Mouse (Mus musculus) bone marrow macrophage, adult 2 months (primary cell): ENCODE measurements at regions not wholly inside any gene's neighbourhood (a gene's known extent, or its start where the extent isn't known, plus 50 kb on each side); places are given as distances from the start of the nearest gene placed in this dataset.
A peak's percentile ranks its signal among the peaks of the same experiment; 100 is the strongest.

Source experiments
- H3K27ac ChIP-seq: 2 replicates; pipeline ENCODE4 v1.5.1; 2012; ENCODE audit warnings: low read depth, low read length; ENCODE audit not compliant: insufficient read depth
- H3K4me1 ChIP-seq: 2 replicates; pipeline ENCODE4 v1.6.1; 2012; ENCODE audit warnings: low read length; ENCODE audit not compliant: control insufficient read depth, insufficient read depth
- H3K4me3 ChIP-seq: 2 replicates; pipeline ENCODE4 v1.5.1; 2012; ENCODE audit warnings: mild to moderate bottlenecking, low read length, moderate library complexity; ENCODE audit not compliant: insufficient read depth
- CTCF ChIP-seq: IDR thresholded peaks from 2 replicates; pipeline ENCODE4 v1.5.1; 2012; ENCODE audit warnings: low read depth, mild to moderate bottlenecking, low read length, moderate library complexity
- POLR2A ChIP-seq: IDR thresholded peaks from 2 replicates; pipeline ENCODE4 v1.6.1; 2012; ENCODE audit warnings: mild to moderate bottlenecking, low read depth, low read length, borderline replicate concordance

DNA sequence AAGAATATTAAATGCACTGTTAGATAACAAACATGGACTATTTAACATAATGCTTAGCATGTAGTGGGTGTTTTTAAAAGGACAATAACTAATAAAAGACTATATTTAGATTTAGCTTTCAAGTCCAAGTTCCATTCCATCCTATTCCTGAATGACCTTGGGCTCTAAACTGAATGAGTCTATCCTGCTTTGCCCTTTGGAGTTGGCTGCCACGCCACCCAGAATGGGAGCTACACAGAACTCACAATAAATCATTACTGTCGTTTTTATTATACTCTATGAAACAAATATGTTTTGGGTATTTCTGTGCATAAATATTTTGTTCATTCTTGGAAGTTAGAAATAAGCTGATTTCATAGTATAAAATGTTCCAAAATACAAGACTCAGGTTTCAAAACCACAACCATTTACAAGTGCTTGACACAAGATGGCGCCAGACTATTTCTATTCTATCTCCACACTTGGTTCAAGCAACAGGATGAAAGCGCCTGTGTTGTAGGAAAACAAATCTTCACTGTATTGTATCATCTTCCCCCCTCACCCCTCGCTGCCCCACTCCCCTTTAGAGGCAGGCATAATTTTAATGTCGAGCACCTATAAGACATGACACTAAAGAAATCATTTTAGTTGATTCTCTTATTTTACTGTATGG, 117.4 kb upstream of the Rap2b start:
- TF ChIP-seq POLR2A = no peak
- no peak for TF ChIP-seq CTCF
- no peak overlapping the region for H3K4me3 ChIP-seq
- H3K27ac ChIP-seq = no peak overlapping the region
- H3K4me1 ChIP-seq = 0 out of 2 replicates have a peak, but pooled peaks cover 3% of the 10 kb centered on the region

DNA sequence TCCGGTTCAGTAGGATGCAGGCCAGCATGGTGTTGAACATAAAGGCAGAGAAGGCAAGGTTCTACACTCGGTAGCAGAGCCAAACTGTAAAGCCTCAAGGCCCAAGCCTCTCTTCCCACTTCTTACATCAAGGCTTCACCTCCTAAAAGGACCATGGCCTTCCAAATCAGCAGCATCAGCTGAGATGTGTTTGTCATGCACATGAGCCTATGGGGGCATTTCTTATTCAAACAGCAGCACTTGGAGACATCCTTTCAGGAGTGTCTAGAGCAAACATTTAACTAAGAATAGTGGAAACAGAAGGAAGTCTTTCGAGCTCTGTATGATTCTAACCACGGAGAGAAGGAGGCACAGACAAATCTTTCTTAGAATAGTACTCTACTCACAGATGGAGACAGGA, 115.0 kb upstream of the Rap2b start:
- Histone ChIP-seq H3K27ac (no peak overlapping the region), H3K4me1 (0 out of 2 replicates have a peak, but pooled peaks cover 3% of the 10 kb centered on the region), H3K4me3 (no peak overlapping the region)
- TF ChIP-seq CTCF (no peak), POLR2A (no peak)

DNA sequence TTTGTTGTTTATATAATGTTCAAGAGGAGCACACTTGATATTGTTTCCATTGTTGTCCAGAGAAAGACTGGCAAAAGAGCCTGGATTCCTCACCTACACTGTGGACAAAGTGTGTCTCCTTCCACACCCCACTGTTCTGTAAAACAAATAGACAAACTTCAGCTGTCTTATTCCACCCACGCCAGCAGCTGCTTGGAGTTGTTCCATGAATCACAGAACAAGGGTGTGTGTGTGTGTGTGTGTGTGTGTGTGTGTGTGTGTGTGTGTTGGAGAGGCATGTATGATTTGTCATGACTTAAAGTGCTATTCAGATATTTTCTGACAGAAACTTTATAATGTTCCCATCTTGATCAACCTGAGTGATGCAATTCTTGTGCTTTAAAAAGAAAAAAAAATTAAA, 114.1 kb upstream of the Rap2b start:
- Histone ChIP-seq H3K27ac (no peak overlapping the region), H3K4me1 (no peaks in the 10 kb centered on the region), H3K4me3 (no peak overlapping the region)
- TF ChIP-seq POLR2A (no peak), CTCF (no peak)

DNA sequence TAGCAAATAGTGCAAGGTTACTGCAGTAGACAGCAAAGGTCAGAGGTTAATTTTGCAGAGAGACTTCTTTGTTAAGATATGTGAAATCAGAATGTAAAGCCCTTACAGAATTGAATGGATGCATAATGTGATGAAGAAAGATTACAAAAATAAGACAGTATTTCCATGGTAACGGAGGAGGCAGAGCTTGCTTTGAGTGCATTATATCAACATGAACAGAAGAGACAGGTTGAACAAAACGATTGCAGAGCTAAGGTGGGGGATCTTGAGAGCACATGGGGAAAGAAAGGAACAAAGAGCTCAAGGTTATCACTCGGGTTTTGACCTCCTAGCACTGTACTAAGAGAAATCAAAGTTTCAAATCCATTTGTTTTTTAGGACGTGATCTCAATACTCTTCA, 106.2 kb upstream of the Rap2b start:
- Histone ChIP-seq H3K4me1 (no peaks in the 10 kb centered on the region), H3K4me3 (no peak overlapping the region), H3K27ac (no peak overlapping the region)
- no peak for TF ChIP-seq POLR2A
- no peak for TF ChIP-seq CTCF

DNA sequence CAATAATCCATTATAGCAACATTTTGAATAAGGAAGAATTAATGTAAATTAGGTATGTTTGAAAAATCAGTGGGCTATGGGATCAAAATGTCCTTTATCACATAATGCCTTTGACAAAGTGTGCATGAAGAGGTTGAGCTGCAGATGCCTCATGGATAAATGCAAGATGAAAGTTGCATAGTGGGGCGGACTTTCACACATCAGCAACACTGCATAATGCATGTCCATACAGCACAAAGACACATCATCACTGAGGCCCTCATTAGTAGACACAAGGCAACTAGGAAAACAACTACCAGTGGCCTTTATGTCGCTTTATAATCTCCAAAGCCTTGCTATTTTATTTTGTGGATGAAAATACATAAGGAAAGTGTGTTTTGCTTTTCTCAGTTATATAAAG, 105.8 kb upstream of the Rap2b start:
- no peak for TF ChIP-seq POLR2A
- TF ChIP-seq CTCF = no peak
- no peaks in the 10 kb centered on the region for H3K4me1 ChIP-seq
- H3K27ac ChIP-seq = no peak overlapping the region
- H3K4me3 ChIP-seq = no peak overlapping the region

DNA sequence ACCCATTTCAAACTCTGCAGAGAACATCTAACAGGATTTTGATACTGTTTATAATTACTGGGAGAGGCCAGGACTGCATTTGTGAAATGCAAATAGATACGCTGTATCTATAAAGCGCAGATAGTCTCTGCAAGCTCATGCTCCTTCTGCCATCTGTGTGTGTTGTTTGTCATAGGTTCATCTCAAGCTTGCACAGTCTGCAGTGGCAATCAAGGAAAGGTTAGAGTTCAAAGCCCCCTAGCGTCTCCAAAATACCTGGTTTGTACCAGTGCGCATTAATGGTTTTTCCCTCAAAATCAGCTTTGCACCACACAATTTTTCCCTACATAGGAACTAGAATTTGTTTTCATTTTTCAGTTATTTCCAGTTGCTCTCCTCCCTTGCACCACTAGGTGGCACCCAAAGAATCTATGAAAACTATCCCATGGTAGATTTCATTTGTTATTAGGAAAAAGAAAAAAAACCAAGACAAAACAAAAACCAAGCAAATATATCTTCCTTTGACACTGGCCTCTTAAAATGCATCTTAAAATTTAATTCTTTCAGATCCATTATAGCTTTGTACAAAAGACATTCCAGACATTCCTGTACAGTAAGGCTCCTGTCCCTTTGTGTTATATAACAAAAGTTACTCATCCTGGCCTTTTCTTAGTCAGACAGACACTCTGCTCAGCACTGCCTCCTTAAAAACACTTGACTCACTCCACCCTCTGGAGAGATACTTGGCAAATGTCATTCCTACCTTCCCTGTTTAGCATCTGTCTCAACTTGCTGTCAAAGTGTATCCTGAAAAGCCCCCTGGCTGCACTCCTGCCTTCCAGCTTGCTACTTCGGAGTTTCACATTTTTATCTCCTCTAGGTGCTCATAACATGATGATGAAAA, 92.7 kb upstream of the Rap2b start:
- TF ChIP-seq CTCF (no peak), POLR2A (no peak)
- no peak overlapping the region for H3K4me3 ChIP-seq
- no peak overlapping the region for H3K27ac ChIP-seq
- peaks cover 2% of the 10 kb centered on the region; the same call in 1 of the 2 replicates for H3K4me1 ChIP-seq

DNA sequence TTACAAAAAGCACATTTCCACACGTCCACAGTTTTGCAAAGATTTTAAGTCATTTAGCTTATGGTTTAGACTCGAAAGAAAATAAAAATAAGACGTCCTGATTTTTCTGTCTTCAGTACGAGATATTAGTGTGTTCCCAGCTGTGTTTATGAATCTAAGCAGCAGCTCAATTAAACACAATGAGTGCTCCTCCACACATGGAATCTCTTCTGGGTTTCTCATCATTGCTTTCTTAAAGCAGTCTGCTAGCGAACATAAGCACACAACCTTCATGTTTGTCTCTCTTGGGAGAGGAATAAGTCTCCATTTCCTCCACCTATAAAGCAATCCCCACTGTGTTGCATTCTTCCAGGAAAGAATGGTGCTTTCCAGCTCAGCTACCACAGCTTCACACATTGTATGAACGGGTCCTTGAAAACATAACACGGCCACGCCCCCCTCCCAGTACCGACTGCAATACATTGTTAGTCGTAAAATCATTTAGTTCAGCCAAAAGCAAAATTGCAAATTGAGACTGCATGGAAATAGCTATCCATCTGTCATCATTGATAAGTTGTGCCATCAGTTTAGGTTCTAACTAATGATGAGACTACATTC, 75.4 kb upstream of the Rap2b start:
- TF ChIP-seq POLR2A = no peak
- no peak for TF ChIP-seq CTCF
- Histone ChIP-seq H3K27ac (no peak overlapping the region), H3K4me1 (peaks cover 2% of the 10 kb centered on the region; the same call in 1 of the 2 replicates), H3K4me3 (no peak overlapping the region)

DNA sequence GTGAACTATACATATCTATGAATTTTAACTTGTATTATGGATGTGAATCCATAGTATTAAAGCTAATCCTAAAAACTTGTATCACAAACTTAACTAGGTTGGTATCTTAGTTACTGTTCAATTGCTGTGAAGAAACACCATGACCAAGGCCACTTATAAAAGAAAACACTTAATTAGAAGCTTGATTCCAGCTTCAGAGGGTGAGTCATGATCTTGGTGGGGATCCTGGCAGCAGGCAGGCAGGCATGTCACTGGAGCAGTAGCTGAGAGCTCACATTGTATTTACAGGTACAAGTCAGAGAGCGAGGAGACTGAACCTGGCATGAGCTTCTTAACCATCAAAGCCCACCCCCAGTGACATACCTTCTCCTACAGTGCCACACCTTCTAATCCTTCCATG, 73.2 kb upstream of the Rap2b start:
- Histone ChIP-seq H3K27ac (no peak overlapping the region), H3K4me1 (peaks cover 2% of the 10 kb centered on the region; the same call in 1 of the 2 replicates), H3K4me3 (no peak overlapping the region)
- TF ChIP-seq POLR2A = no peak
- TF ChIP-seq CTCF = no peak

DNA sequence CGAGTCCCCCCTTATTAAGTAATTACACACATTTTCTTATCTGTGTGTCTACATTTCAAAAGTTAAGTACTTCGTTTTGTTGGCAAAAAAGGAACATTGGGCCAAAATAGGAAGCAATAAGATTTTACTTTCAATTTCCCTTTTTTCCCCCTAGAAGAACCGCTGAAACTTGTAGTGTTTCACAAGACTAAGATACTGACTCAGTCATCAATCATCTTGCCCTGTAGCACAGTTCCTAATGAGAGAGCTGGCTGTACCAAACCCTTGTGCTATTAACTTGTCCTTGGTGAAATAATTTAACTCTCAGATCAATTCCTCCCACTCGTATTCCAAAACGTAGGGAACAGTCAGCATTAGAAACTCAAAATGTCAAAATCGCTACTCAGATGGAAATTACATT, 66.6 kb upstream of the Rap2b start:
- Histone ChIP-seq H3K27ac (peak overlapping the region; percentile 57), H3K4me1 (peaks cover 11% of the 10 kb centered on the region), H3K4me3 (peak overlapping the region; percentile 6; the same call in 1 of the 2 replicates)
- no peak for TF ChIP-seq POLR2A
- no peak for TF ChIP-seq CTCF

DNA sequence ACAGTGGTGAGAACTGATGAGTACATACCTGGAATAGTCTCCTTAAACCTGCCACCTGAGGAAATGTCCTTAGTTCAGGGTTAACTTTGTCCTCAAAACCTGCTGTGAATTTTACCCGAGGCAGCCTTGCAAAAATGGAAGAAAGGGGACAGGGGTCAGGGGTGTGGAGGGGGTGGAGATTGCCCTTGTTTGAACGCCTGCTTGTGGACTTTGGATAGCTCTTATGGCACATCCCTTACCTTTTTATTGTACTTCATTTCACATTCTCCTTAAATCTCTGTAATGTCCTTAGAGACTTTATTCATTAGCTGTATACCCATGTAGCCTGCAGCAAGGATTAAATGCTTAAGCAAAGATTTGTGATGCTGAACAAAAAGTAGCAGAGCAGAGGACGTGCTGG, 64.1 kb upstream of the Rap2b start:
- H3K4me3 ChIP-seq = no peak overlapping the region
- TF ChIP-seq CTCF = no peak
- no peak for TF ChIP-seq POLR2A
- H3K4me1 ChIP-seq = peaks cover 9% of the 10 kb centered on the region
- no peak overlapping the region for H3K27ac ChIP-seq
